Mouse (Mus musculus): Measurements from ENCODE around the gene Tnrc18. TPM values are rescaled to one million over a fixed set of nuclear protein-coding genes. Genes with fewer than 3 reads are reported as not detected.

Tnrc18 gene
- total and polyA plus RNA-seq, 3 experiments = 0.71 to 7.7 (median 5.2) TPM

GRCm38 (mm10) chr5:142856408-142856807 lies 38.9 kb upstream of the Tnrc18 start:
- H3K36me3 ChIP-seq (replicated peaks in 1 of 2; ENCODE audit: control insufficient read depth in 1 of 2, insufficient read depth in 1 of 2, low read length in 1 of 2) = no peaks in the 10 kb centered on the region
- TF ChIP-seq CTCF (conservative IDR thresholded peaks at IDR 0.05 in 1 of 2, IDR thresholded peaks at IDR 0.05 in 1 of 2; ENCODE audit: low read depth in 2 of 2, low read length in 2 of 2) = peak; percentile 25 to 43; a peak in 3 of 4 replicates
- TF ChIP-seq CHD1 (IDR thresholded peaks at IDR 0.05; ENCODE audit: low read depth, low read length) = no peak
- no peak for TF ChIP-seq ETS1 (conservative IDR thresholded peaks at IDR 0.05; ENCODE audit: low read depth, low read length)
- no peak for TF ChIP-seq ZNF384 (IDR thresholded peaks at IDR 0.05; ENCODE audit: low read depth, low read length)
- H3K79me2 ChIP-seq (replicated peaks; ENCODE audit: control insufficient read depth, extremely low read depth, insufficient read depth, poor library complexity, severe bottlenecking) = no peaks in the 10 kb centered on the region
- no peak overlapping the region for H3K4me2 ChIP-seq (ENCODE audit: insufficient read depth, low read depth, poor library complexity, severe bottlenecking)
- H3K4me1 ChIP-seq (ENCODE audit: control insufficient read depth in 1 of 2, insufficient read depth in 2 of 2) = no peaks in the 10 kb centered on the region
- peaks cover 8% of the 10 kb centered on the region for H3K9me3 ChIP-seq (replicated peaks; ENCODE audit: low read length)
- dilution Hi-C loops (cut with MboI; ENCODE audit: extremely low pct_ligation_motif_present, extremely low pct_unique_long_range_greater_than_20kb, low sequenced_read_pairs) (no loop called here), in situ Hi-C loops (cut with MboI; ENCODE audit: low pct_ligation_motif_present, low pct_unique_long_range_greater_than_20kb, low sequenced_read_pairs) (loop anchor here (25.0 kb wide), 1 partner anchor 344 kb away; no protein-coding TSS in a partner anchor)
- no peak overlapping the region for H3K4me3 ChIP-seq (replicated peaks in 1 of 3; ENCODE audit: low read depth in 2 of 3, low read length in 2 of 3, poor library complexity in 1 of 3)
- no peak overlapping the region for H3K27ac ChIP-seq (ENCODE audit: insufficient read depth, low read depth)
- H3K9ac ChIP-seq (ENCODE audit: insufficient read depth, low read depth) = no peak overlapping the region
- no peak for DNase-seq (ENCODE audit: extremely low read depth)
- no peaks in the 10 kb centered on the region for H3K27me3 ChIP-seq (replicated peaks)

- DNase-seq (ENCODE audit: extremely low read depth) = peak; percentile 31
- Histone ChIP-seq H3K4me3 (replicated peaks in 1 of 3; ENCODE audit: low read depth in 2 of 3, low read length in 2 of 3, poor library complexity in 1 of 3) (no peak overlapping the region), H3K4me1 (ENCODE audit: control insufficient read depth in 1 of 2, insufficient read depth in 2 of 2) (no peaks in the 10 kb centered on the region), H3K4me2 (ENCODE audit: insufficient read depth, low read depth, poor library complexity, severe bottlenecking) (no peak overlapping the region), H3K27me3 (replicated peaks) (no peaks in the 10 kb centered on the region), H3K9me3 (replicated peaks; ENCODE audit: low read length) (peaks cover 8% of the 10 kb centered on the region), H3K36me3 (replicated peaks in 1 of 2; ENCODE audit: control insufficient read depth in 1 of 2, insufficient read depth in 1 of 2, low read length in 1 of 2) (no peaks in the 10 kb centered on the region), H3K79me2 (replicated peaks; ENCODE audit: control insufficient read depth, extremely low read depth, insufficient read depth, poor library complexity, severe bottlenecking) (no peaks in the 10 kb centered on the region), H3K9ac (ENCODE audit: insufficient read depth, low read depth) (no peak overlapping the region), H3K27ac (ENCODE audit: insufficient read depth, low read depth) (no peak overlapping the region)
- TF ChIP-seq CHD2 (IDR thresholded peaks at IDR 0.05; ENCODE audit: low read length) (no peak), GABPA (IDR thresholded peaks at IDR 0.05; ENCODE audit: insufficient replicate concordance, low read depth, low read length) (no peak), CHD1 (IDR thresholded peaks at IDR 0.05; ENCODE audit: low read depth, low read length) (no peak), RAD21 (IDR thresholded peaks at IDR 0.05; ENCODE audit: low read depth, low read length) (peak; percentile 60), RCOR1 (conservative IDR thresholded peaks at IDR 0.05; ENCODE audit: low read depth, low read length) (no peak), TBP (conservative IDR thresholded peaks at IDR 0.05; ENCODE audit: low read depth, low read length) (no peak), E2F4 (IDR thresholded peaks at IDR 0.05; ENCODE audit: insufficient replicate concordance, low read depth, low read length) (no peak), KAT2A (IDR thresholded peaks at IDR 0.05; ENCODE audit: insufficient replicate concordance, low read length) (no peak), UBTF (IDR thresholded peaks at IDR 0.05; ENCODE audit: low read depth, low read length) (no peak), ELF1 (IDR thresholded peaks at IDR 0.05; ENCODE audit: low read depth, low read length) (no peak), MEF2A (IDR thresholded peaks at IDR 0.05; ENCODE audit: borderline replicate concordance, low read depth, low read length) (no peak), SMC3 (IDR thresholded peaks at IDR 0.05; ENCODE audit: low read depth, low read length) (peak; percentile 46), USF2 (conservative IDR thresholded peaks at IDR 0.05; ENCODE audit: low read depth, low read length) (no peak), CTCF (conservative IDR thresholded peaks at IDR 0.05 in 1 of 2, IDR thresholded peaks at IDR 0.05 in 1 of 2; ENCODE audit: low read depth in 2 of 2, low read length in 2 of 2) (peak; percentile 20 to 66; a peak in 2 of 4 replicates), JUN (IDR thresholded peaks at IDR 0.05; ENCODE audit: insufficient read depth, low read depth, low read length) (no peak), ZKSCAN1 (IDR thresholded peaks at IDR 0.05; ENCODE audit: borderline replicate concordance, low read depth, low read length) (no peak), POLR2A (IDR thresholded peaks at IDR 0.05; ENCODE audit: low read depth, low read length) (no peak), POLR2AphosphoS2 (IDR thresholded peaks at IDR 0.05; ENCODE audit: low read depth, low read length) (no peak), USF1 (IDR thresholded peaks at IDR 0.05; ENCODE audit: low read depth, low read length) (no peak), NELFE (IDR thresholded peaks at IDR 0.05; ENCODE audit: low read depth, low read length) (no peak), MAFK (IDR thresholded peaks at IDR 0.05; ENCODE audit: insufficient replicate concordance, low read length) (no peak)
- in situ Hi-C loops (cut with MboI; ENCODE audit: low pct_ligation_motif_present, low pct_unique_long_range_greater_than_20kb, low sequenced_read_pairs) = loop anchor here (25.0 kb wide), 1 partner anchor 343 kb away; no protein-coding TSS in a partner anchor
- dilution Hi-C loops (cut with MboI; ENCODE audit: extremely low pct_ligation_motif_present, extremely low pct_unique_long_range_greater_than_20kb, low sequenced_read_pairs) = no loop called here
Observed at GRCm38 (mm10) chr5:142854877-142855276, 37.4 kb upstream of the Tnrc18 start.

All from CH12.LX (cell line).